Mouse (Mus musculus): Measurements from ENCODE around the gene Aars.
"Not testable (repeated sequence)": the region's sequence is repeated elsewhere in the genome, so short reads cannot be mapped to it uniquely, and the experiment has no call there.

Gene Aars

DNA sequence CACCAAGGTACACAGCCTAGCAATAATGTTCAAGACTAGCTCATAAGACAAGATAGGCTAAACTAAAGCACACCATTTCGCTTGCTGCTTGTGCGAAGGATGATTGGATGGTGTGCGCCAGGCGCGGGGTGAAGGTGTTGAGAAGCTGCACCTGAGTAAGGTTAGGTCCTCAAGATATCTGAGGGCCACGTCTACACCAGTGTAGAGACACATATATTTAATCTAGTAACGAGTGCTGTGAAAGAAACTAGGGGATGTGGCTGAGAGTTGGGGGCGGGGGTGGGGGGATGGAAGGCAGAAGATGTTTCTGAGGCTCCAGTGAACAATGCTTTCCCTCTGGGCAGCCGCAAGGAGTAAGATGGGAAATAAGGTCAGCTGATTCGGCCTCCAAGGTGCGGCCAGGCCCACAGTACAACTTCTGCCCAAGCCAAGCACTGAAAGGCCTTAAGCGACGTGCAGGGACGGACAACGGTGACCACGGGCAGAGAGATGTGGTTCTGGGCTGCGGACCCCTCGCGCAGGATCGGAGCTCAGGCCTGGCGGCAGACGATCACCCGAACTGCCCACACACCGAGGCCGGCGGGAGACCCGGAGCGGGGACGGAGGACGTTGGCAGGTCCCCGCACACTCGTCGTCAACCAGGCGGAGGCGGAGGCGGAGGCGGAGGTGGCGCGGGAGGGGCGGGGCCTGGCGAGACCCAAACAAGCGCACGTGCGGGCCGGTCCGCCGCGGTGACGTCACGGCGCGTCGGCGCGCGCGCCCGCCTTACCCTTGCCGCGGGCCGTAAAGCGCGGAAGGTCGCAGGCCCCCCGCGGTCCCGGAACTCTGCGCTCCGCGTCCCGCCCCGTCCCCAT lies 61.1 kb downstream of the Aars start, which contains the start of gene Pdpr:
Gene Pdpr, plus strand, starts transcription at position 766 of the 854 bp plus-strand sequence.
- DNase-seq (ENCODE audit: low read depth, low spot score), result peak; percentile 81

GRCm38 (mm10) chr8:111094719-111095302 lies 61.9 kb downstream of the Aars start:
- DNase-seq (ENCODE audit: low read depth, low spot score), result not testable (repeated sequence)
